Mouse (Mus musculus): Measurements from ENCODE around the gene Sfn. TPM values are rescaled to one million over a fixed set of nuclear protein-coding genes. Genes with fewer than 3 reads are reported as not detected.

The Sfn gene
- total RNA-seq, 2 experiments from 2014 or later: 1.3 to 1.9 TPM

DNA sequence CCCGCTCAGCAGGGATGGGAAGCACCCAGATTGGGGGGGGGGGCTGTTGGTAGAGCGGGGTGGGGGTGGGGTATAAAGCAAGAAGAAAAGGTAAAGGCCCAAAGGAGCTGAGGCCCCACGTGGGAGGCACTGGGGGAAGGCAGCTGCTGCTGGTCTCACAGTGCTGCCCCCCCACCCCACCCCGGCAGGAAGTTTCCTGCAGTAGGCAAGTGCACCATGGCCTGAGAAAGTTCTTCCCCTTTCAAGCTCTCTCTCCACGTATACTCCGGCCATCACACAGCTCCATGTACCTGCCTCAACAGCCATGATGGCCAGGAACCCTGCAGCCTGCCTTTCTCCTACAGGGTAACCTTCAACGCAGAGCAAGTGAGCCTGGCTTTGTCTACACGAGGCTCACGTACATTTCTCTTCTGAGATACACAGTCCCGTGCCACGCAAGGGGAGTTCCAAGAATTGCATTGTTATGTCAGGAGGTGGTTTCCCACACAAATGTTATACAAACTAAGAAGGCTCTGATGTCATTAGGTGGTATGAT is 20.3 kb upstream of the Sfn start:
- intact Hi-C loops (cut with DNase I): no loop called here

DNA sequence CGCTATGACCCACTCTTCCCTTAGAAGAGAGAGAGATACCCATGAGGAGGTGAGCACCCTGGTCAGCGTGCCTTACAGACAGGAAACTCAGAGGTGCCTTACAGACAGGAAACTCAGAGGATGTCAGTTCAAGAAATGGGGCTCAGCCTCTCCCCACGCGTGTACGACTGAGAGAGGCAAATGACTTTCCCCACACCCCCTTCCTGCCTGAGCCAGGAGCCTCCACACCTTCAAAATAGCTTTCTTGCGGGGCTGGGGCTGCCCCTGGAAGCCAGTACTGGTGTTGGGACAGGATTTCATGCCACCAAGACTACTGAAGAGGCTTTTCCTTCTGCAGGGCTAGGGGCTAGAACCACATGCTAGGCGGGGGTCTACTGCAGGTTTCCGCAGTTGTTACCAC is 18.7 kb upstream of the Sfn start:
- no peak for DNase-seq
- intact Hi-C loops (cut with DNase I): no loop called here

More for the DNA sequence above, 20.3 kb upstream of the Sfn start:
- no peak for DNase-seq

DNA sequence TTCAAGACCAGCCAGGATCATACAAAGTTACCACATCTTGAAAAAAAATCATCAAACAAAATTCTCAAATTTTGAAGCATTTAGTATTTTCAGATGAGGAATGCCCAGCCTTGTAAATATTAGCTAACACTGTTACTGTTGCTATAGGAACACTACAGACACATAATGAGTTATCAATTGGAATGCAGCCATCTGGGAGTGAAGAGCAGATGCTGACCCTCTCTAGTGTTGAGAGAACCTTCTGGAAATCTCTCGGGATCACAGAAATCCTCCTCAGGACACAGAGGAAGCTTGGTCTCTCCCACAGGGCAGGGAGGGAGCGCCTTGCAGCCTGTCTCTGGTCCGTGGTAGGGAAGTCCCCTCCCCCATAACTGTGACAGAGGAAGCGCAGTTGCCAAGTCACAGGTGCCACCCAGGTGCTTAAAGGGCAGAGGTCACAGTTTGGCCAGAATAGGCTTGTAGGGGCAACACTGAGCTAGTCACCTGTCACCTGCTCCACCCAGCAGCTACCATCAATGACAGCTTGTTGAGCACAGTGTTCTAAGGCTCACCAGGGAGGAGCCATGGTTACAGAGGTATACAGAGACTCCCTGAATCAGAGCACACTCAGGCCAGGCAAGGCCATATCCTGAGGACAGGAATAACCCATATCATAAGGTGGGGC is 17.6 kb upstream of the Sfn start:
- intact Hi-C loops (cut with DNase I): no loop called here
- no peak for DNase-seq

DNA sequence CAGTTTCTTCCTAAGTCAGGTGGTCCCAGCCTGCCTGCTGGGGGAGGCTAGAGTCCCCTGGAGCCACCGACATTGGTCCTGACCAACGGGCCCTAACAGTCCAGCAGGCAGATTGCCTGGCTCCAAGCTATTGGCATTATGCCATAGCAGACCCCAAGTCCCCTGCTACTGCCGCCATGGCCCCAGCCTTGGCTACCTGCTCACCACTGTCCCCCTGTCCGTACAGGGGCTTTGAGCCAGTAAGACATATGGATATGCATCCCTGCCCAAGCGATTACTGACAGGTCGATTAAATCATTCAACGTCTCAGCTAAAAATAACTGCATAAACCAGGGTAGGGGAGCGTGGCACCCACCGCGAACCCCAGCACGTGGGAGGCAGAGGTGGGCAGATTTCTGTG is 16.0 kb upstream of the Sfn start:
- no peak for DNase-seq

DNA sequence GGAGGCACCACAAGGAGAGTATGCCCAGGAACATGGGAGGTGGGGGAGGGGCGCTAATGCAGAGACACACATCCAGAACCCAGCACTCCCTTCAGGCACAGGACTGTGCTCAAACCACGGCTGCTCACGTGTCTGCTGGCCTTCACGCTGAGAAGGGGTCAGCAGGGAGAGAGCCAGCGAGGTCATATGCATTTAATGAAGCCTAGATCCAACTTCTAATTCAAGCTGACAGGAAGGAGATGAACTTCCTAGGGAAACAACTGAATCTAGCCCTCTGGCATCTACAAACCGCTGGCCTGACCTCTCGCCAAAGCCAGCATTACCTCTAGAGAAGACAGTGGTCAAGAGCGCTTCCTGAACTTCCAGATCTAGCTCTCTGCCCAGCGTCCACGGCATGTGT is 13.4 kb upstream of the Sfn start:
- no peak for DNase-seq

More for the DNA sequence above, 16.0 kb upstream of the Sfn start:
- intact Hi-C loops (cut with DNase I): no loop called here

DNA sequence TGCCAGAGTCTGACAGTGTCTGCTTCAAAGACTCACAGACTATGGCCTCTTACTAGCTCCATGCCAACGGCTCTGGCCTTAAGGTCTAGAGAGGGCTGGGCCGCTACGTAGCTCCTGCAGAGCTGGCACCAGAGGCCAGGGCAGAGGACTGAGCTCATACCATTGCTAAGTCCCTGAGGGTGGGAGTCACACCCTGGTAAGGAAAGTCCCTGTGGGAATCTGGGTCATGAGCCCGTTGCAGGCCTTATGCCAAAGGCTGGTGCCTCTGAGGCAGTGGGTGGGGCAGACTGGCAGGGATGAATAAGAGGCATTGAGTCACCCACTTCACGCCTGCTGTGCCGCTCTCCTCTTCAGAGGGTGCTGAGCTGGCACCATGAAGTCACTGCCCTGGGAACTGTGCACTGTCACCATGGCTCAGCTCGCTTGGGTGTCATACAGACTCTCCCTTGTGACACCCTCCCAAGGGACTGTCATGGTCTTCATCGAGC is 12.3 kb upstream of the Sfn start:
- DNase-seq: peak; percentile 48 to 53
- intact Hi-C loops (cut with DNase I): loop anchor here (5.0 kb wide), 1 partner anchor 38 kb away; the partner anchor contains the start of gene Zdhhc18

More for the DNA sequence above, 13.4 kb upstream of the Sfn start:
- intact Hi-C loops (cut with DNase I): no loop called here

DNA sequence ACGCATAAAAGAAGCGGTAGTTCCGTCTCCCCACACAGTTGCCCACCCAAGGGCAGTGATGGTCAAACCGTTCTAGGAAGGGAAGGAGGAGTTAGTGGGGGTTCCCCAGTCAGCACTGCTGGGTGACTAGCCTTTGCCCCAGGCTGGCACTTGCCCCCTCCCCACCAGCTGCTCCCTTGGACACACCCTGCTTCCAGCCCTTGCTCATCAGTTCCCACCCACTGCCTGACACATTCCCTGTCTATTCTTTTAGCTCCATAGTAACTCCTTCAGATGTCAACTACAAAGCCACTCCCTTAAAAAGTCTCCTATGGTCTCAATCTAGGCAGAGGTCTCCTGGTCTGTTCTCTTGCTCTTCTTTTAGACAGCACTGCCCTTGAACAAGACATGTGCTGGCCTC is 11.9 kb upstream of the Sfn start:
- intact Hi-C loops (cut with DNase I): loop anchor here (5.0 kb wide), 1 partner anchor 38 kb away; the partner anchor contains the start of gene Zdhhc18
- DNase-seq: no peak

DNA sequence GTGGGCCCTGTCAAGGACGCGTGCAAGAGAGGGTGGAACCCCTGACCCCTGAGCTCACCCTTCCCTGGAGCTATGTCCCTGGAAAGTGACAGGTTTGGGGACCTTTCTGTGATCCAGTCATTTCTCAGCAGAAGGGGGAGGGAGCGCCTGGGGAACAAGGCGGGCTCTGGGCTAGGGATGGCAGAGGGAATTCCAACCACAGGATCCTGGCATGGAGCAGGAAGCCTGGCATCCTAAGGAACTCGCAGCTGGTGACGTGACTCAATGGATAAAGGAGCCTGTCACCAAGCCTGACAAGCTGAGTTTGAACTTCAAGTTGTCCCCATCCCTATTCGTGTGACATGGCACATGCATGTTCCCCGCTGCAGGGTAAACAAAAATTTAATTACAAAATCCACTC is 11.1 kb upstream of the Sfn start:
- DNase-seq: no peak
- intact Hi-C loops (cut with DNase I): loop anchor here (5.0 kb wide), 1 partner anchor 39 kb away; the partner anchor contains the start of gene Zdhhc18

DNA sequence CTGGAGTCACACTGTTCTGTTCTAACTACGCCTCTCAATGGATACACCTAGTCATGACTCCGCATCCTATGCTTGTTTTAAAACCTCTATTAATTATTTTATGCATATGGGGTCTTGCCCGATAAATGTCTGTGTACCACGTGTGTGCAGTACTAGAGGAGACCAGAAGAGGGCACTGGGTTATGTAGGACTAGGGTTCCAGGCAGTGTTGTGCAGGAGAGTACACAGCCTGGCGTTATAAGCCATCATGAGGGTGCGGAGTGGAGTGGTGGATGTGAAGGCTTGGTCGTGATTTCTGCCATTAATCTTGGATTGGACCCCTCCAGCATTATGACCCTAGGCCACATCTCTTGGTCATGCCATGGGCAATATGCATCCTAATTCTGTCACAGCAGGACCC is 10.4 kb upstream of the Sfn start:
- intact Hi-C loops (cut with DNase I): loop anchor here (5.0 kb wide), 1 partner anchor 40 kb away; the partner anchor contains the start of gene Zdhhc18
- DNase-seq: no peak

DNA sequence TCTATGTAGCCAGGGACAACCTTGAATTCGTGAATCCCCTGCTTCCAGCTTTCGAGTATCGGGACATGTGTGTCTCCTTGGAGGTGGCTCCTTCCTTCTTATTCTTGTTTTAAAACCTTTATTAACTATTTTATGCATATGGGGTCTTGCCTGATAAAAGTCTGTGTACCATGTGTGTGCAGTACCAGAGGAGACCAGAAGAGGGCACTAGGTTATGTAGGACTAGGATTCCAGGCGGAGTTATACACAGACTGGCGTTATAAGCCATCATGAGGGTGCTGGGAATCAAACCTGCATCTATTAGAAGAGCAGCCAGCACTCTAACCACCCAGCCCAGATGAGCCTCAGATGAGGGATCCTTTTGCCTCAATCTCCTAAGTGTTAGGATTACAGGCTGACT is 9.8 kb upstream of the Sfn start:
- no peak for DNase-seq
- intact Hi-C loops (cut with DNase I): loop anchor here (5.0 kb wide), 1 partner anchor 40 kb away; the partner anchor contains the start of gene Zdhhc18

DNA sequence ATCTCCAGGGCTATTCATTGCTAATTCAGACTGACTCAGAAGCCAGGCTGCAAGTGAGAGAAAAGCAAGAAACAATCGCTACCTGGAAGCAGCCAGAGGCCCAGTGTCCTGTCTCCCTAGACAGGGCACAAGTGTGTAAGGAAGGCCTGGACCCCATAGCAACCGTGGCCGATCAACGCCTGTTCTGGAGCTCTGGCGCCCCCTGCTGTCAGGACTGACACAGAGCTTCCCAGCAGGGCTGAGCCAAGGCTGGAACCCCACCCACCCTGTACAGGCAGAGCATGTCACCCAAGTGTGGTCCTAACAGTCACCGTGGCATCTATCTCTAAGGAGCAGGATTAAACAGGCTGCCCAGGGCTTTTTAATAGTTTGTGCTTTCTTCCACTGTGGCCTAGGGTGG is 7.8 kb upstream of the Sfn start:
- DNase-seq: peak; percentile 82 to 92
- intact Hi-C loops (cut with DNase I): loop anchor here (5.0 kb wide), 1 partner anchor 43 kb away; the partner anchor contains the start of gene Zdhhc18

DNA sequence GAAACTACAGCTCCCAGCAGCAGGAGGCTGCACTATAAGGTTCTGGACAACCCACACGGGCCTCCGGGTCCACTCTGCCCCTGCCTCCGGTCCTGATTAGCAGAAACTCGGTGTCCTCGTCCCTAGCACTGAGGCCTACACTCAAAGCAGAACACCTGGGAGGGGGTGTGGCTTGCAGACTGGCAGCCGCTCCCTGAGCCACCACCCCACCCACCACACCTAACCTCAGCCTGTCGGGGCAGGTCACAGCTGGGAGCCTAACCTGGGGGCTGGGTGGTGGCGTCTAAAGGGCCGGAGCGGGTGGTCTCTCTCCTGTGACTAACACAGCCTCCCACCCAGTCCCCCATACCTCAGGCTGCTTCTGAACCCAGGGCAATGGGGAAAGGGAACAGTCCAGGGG is 5.3 kb upstream of the Sfn start:
- DNase-seq: no peak
- intact Hi-C loops (cut with DNase I): no loop called here

DNA sequence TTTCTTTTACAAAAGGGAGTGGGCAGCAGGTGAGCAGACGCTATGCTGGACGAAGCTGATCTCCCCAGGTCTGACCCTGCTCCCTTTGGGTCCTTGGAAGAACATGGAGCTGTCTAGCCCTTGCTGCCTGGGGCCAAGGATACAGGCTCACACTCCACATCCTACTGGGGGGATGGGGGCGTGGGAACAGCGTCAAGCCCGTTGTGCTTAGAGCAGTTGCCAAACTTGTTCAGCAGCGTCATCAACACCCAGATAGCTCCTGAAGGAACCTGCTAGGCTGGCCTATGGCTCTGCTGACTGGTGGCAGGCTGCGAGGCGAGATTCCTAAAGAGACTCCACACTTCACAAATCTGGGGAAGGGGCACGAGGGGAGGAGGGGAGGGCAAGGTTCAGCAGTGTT is 3.4 kb upstream of the Sfn start:
- intact Hi-C loops (cut with DNase I): no loop called here
- no peak for DNase-seq

DNA sequence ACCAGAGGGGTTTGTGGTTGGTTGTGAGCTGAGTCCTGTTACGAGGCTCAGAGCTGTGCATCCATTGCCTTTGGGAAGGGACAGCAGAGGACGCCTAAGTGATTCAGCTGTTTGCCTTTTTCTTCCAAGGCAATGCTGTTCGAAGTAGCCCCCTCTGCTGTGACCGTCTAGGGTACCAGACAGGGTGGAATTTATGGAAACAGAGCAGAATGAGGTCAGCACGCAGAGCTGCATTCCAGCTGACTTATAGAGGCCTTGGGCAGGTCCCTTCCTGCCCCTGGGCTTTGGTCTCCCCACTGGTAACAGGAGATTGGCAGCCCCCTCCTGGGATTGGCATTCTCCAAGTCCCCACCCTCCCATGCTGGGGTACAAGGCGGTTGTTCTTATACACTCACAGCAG is 2.9 kb upstream of the Sfn start:
- intact Hi-C loops (cut with DNase I): no loop called here
- DNase-seq: no peak

DNA sequence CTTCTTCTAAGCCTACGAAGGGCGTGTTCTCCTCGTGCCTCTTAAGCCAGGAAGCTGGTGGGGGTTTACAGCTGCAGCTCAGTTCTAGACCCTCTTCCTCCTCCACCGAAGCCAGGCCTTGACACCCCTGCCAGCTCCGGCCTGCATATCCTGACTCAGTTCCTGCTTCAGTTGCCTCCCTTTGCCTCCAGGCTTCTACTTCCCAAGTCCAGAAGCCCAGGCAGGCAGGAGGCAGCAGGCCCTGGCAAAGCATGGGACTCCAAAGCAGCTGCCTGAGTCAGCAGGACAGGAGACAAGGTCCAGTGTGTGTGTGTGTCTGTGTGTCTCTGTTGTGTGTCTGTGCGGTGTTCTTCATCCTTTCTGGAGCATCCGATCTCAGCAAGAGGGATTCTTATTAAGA is 2.2 kb upstream of the Sfn start:
- intact Hi-C loops (cut with DNase I): no loop called here
- DNase-seq: no peak

DNA sequence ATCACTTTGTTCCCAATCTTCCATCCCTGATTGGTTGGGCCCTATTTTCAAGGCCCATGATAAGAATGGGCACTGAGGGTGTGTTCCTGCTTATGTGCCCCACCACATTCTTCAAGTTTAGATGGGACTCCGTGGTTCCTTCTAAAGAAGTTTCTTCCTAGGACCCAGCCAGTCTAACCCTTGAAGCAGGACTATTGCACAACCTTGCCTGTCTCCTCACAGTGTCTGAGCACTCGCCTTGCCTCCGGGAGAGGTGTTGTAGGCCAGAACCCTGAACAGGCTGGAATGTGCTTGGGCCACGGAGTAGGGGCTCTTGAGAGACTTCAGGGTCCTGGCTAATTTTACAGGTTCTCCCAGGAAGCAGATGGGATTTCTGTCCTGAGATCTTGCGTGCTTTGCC is 1.1 kb upstream of the Sfn start:
- no peak for DNase-seq
- intact Hi-C loops (cut with DNase I): no loop called here

DNA sequence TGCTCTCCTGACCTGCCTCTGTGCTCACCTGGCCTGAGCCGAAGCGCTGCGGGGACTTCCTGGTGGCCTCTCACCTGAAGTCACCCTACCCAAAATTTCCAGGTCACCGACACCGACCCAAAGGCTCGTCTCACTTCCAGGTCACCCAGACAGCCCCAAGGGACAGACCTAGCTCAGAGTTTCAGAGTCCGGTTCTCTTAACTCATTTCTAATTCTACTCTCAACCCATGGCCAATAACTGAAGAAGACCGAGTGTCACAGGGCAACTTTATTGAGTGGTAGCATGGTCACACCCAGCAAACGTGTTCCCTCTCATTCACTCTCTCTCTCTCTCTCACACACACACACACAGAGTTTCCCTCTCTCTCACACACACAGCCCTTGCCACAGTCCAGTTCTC is 1.7 kb downstream of the Sfn start:
- intact Hi-C loops (cut with DNase I): no loop called here
- no peak for DNase-seq

DNA sequence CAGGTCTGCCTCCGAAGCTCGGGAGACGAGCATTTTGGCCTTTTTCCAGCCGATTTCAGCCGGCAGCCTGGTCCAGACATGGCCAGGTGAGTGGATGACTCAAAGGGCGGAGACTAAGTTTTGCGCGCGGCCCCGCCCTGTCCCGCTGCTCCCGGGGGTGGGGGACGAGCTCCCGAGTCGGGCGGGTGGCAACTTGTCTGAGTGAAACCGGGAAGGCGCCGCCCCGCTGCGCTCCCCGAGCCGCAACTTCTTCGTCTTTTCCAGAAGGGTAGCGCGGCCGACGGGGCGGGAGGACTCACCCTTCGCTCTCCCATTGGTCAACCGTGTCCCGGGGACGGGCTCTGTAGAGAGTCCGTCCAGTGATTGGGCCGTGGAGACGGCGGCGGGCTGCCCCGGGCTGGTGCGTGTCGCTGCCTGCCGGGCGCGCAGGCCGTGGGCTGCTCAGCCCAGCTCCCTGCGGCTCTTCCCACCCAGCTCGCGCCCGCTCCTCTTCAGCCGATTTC is 2.3 kb downstream of the Sfn start:
- peak; percentile 91 to 93 for DNase-seq
- intact Hi-C loops (cut with DNase I): no loop called here

DNA sequence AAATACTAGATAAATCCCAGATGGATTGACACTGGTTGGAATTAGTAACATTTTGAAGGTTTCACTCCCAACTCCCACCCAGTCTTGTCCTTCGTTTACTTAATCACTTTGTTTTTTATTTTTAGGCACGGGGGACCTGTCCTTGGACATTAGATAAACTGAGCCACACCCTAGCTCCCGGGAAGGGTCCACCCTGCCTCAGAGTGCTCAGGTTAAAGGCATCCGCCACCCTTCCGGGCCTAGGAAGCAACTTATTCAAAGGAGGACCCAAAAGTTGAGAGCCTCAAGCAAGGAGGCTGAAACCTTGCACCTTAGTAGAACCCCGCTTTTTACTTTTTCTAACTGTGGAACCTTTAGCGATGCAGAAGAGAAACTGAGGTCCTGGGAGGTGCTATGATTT is 2.9 kb downstream of the Sfn start:
- intact Hi-C loops (cut with DNase I): no loop called here
- no peak for DNase-seq

DNA sequence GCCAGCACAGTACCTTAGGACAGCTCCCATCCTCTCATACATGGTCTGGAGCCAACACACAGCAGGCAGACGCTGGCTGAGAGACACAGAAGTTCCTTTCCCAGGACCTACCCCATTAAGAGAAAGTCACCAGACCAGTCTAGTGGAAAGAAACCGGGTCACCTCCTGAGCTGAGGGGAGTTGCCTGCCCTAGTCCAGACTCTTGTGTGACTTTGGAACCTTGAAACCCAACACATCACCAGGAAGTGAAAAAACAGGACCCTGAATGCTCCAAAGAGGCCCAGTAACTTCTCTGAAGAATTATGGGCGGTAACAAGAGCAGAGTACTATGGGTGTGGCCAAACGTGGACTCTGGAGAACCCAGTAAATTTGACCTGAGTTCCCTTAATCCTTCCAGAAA is 3.4 kb downstream of the Sfn start:
- intact Hi-C loops (cut with DNase I): no loop called here
- DNase-seq: no peak

DNA sequence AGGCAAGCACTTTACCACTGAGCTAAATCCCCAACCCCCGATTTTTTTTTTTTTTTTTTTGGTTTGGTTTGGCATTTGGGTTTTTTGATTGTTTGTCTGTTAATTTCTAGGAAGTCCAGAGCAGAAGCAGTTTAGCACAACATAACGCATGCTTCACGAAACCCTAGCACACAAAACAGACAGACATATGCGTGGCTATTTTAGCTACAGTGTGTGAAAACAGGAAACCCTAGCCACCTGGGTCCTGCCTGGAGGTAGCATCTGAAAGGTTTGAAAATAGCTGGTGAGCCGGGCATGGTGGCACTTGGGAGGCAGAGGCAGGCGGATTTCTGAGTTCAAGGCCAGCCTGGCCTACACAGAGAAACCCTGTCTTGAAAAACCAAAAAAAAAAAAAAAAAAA is 5.9 kb downstream of the Sfn start:
- DNase-seq: no peak
- intact Hi-C loops (cut with DNase I): no loop called here

DNA sequence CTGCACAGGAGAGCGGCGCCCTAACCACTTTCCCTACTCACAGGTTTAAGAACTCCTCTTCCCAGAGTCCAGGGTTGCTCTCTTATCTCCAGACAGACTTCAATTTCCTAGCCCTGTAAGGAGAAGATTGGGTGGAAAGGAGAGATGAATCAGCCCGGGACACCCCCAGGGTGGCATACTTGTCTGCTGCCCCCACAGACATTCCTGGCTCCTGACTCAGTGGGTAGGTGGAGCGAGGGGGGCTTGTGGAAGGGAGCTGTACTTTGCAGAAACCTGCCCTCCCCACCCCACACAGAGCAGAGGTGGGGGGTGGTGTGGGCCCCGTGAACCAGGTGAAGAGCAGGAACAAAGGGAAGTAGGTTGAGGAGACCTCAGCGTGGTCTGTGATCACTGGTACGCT is 6.4 kb downstream of the Sfn start:
- intact Hi-C loops (cut with DNase I): no loop called here
- no peak for DNase-seq
